Mouse (Mus musculus) lung, adult 18-20 months (tissue): ENCODE results near the gene Zfp451.
A peak's percentile ranks its signal among the peaks of the same experiment; 100 is the strongest.
"Not testable (repeated sequence)": the region's sequence is repeated elsewhere in the genome, so short reads cannot be mapped to it uniquely, and the experiment has no call there.

Experiments used
- DNase-seq, 2 experiments: peaks; one replicate each; pipeline ENCODE4 v3.0.0; 2022; ENCODE audit warnings: mixed read lengths in 2 of 2

Gene Zfp451

GRCm38 (mm10) chr1:33757033-33757413 is 57.4 kb downstream of the Zfp451 start:
- no peak for DNase-seq

DNA sequence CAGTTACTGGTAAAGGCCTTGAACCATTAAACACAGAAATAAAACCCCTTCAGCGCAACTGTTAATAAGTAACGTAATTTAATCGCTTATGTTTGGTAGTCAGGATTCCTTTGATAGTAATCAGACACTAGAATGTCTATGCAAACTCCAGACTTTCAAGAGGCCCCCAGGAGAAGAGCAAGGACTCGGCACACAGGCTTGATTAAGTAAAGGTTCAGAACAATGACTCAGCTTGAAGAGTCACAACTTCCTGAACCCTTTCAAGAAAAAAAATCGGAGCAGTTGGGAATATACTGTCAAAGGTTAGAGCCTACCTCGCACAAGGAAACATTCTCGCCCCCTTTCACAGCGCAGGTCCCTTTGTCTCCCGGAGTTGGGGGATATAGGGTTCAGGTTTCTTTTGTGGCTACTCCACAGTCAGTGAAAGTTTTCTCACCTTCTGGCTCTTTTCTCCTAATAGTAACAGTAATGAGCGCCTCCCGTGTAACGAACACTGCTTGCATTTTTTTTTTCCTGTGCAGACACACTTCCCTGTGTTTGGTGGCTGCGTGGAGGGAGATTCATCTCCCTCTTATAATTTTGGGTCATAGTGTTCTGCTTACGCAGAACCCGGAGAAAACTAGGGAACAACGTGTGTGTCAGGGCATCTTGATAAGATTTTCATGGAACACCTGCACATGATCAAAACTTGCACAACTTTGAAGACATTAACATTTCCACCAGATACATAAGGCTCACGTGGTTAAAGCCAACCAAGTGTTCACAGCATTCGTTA is 58.0 kb downstream of the Zfp451 start:
- no peak for DNase-seq

DNA sequence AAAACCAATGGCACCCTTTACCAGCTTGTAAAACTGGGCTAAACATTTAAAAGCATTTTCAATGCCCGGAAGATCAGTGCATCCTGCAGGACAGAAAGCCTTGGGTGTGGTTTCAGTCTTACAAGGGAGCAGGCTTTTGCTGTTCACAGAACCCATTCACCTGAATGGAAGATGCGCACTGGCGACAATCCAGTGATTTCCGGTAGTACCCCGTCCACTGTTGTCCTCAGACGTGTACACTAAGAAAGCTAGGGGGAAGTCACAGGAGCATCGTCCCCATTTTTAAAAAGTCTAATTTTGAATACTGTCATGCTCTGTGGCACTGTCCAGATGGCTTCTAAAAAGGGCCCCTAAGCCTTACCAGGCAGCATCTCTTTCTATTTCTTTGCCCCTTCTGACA is 58.6 kb downstream of the Zfp451 start:
- no peak for DNase-seq

DNA sequence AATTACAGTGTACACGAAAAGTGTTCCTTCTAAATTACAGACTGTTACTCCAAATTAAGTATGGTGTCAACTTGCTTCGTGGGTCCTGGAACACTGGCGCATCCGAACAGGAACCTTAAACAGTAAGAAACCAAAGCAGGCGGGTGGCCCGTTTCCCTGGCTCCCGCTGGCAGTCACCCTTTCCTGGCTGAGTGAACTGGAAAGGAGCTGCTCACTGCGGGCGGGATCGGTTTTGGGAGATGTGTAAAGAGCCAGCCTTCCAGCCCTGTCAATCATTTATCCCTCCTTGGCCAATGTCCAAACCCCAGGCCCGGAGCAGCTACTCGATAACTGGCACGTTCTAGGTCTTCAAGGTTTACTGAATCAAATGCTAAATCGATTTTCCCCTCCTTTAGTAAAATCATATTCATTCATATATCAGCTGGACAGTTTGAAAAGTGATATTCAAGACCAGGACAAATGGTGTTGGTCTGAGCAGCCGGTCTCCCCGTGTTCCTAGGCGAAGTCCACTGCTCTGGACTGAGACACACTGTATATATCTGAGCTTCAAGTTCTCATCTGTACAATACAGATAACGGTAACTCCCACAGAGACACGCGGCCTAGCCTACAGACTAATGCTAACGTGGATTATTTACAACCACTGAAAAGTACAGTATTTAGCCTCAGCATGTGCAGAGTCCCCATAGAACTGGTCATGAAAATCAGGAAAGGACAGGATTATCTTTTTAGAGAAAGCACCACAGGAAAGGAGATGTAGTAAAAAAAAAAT is 59.2 kb downstream of the Zfp451 start:
- no peak for DNase-seq

- no peak for DNase-seq
Measured at GRCm38 (mm10) chr1:33754089-33754488, 60.3 kb downstream of the Zfp451 start.

- DNase-seq = no peak
Measured at GRCm38 (mm10) chr1:33751283-33751682, 63.1 kb downstream of the Zfp451 start.

- not testable (repeated sequence) for DNase-seq
Measured at GRCm38 (mm10) chr1:33749709-33750108, 64.7 kb downstream of the Zfp451 start.

DNA sequence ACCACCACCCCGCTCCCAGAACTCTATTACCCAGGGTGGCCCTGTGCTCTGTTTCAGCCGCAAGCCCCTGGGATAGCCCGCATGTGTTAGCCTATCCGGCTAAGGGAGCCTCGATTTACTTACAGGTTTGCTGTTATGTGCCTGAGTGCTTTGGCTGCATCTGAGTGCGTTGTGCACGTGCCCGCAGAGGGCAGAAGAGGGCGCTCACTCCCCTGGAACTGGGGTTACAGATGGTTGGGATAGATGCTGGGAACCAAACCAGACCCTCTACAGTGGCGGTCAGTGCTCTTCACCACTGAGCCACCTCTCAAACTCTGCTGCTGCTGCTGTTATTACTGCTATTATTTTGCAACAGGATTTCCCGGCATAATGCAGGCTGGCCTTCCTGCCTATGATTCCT is 65.3 kb downstream of the Zfp451 start:
- DNase-seq = no peak

GRCm38 (mm10) chr1:33745901-33746300 is 68.5 kb downstream of the Zfp451 start:
- DNase-seq = no peak

DNA sequence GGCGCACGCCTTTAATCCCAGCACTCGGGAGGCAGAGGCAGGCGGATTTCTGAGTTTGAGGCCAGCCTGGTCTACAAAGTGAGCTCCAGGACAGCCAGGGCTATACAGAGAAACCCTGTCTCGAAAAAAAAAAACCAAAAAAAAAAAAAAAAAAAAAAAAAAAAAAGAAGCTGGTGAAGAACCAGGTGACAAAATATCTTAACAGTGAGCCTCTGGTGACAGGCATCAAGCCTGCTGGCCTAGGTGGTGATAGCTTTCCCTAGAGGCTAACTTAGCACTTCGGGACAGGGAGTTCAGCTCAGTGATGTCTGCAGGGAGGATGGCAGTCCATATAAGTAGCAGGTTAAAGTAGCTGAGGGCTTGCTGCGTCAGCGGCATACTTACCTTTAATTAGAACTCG is 69.6 kb downstream of the Zfp451 start:
- DNase-seq = not testable (repeated sequence)

DNA sequence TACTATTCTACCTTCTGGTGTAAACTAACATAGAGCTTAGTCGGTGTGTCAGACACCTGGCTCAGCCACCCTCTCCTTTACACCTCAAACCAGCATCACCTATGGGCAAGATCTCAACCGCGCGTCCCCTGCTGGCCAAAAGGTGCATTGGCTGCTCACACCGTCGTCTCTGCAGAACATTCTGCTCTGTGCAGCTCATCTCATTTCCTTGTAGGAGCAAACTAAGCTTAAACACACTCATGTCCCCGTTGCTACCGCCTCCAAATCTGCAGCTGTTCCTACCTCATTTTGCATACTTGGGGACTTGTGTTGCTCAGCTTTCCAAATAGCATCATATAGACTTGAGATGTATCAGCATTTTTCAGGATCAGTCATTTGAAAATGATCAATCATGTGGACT is 71.5 kb downstream of the Zfp451 start:
- DNase-seq = no peak

DNA sequence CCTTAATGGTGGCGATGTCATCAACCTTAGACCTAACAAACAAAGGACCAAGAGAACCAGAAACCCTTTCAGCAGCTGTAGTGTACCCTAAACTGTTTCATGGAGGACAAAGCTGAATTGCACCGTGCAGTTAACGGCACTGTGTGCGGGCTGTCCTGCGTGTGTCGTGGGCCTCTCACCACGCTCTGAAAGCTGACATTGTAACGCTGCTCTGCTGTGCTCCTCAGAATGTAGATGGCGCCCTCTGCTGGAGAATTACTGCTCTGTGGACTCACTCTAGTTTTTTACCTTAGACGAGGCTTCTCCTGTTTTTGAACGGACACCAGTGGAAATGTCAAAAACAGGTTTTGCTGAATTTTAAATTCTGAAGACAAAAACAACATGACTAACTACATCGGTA is 75.1 kb downstream of the Zfp451 start:
- peak; percentile 68 to 79 for DNase-seq

GRCm38 (mm10) chr1:33738681-33739278 is 75.6 kb downstream of the Zfp451 start:
- no peak for DNase-seq

- no peak for DNase-seq
Measured at GRCm38 (mm10) chr1:33738281-33738680, 76.1 kb downstream of the Zfp451 start.

DNA sequence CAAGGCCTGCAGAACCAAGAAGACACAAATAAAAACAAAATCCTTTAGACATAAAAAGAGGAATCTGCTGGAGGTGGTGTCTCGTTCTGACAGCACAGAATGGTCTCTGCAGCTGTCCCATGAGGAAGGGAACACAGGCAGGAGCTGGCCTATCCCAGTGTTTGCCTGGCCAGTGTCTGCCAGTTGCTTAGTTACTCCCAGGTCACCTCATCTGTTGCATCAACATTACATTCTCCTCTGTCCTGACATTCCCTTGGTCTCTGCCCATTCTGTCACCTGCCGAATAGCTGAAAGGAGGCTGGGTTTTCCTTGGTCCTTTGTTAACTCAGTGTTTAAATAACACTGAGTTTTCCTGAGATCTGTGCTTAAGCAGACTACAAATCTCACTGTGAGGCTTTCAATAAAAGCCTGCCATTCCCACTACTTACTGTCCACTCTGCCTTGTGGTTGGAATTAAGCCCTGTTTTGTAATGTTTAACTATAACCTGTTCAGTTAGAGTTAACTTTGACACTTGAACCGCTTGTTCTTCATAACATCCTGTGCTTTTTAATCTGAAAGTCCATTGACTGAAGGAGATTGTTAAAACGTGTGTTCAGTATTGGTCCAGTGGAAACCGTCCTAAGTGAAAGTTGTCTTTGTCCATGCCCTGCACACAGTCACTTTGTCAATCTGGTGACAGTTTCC is 80.3 kb downstream of the Zfp451 start:
- no peak for DNase-seq

DNA sequence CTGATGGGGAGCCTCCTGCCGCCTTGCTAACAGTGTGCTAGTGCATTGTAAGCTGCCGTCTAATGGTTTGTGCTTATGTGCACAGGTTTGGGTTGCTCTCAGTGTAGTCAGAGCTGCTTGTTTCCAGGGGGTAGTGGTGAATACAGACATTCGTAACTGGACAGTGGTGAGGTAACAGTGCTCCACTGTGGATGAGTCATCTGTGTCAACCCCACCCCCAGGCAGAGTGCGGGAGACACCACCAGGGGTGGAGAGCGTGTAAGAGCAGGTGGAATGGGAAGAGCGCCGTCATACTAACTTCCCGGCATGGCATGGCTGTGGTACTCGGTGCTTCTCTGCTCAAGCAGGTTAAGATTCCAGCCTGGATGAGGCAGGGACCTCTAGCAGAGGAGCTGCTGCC is 81.4 kb downstream of the Zfp451 start:
- DNase-seq = no peak

GRCm38 (mm10) chr1:33725086-33725485 is 89.3 kb downstream of the Zfp451 start:
- DNase-seq = no peak

DNA sequence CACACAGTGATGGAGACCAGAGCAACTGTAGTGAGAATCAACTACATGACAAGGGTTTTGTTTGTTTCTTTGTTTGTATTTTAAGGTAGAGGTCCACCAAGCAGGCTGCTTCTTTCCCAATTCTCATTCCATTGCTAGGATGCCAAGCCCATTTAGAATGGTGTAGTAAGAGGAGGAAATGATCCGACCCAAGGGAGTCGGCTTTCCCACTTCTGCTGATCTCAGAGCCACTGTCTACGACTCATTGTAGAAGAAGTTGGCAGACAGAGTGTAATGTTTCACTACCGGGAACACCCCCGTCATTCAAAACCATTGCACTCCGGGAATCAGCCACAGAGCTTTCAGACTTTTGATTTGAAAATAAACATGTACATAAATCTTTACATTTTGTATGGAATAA is 89.9 kb downstream of the Zfp451 start:
- no peak for DNase-seq

DNA sequence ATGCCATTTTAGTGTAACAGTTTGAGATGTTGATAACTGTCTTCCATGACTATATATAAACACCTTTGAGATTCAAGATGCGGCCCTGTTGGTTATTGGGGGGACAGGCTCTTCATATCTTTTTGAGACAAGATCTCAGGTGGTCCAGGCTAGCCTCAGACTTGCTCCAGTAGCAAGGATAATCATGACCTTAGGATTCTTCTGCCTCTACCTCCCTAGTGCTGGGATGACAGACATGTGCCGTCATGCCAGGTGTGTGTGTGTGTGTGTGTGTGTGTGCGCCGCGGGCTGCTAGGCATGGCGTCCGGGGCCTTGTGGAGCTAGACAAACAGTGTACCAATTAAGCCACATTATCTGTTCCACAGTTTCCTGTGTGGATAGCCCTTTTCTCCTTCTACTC is 93.4 kb downstream of the Zfp451 start:
- no peak for DNase-seq

GRCm38 (mm10) chr1:33720231-33720630 is 94.2 kb downstream of the Zfp451 start:
- no peak for DNase-seq

GRCm38 (mm10) chr1:33719733-33720225 is 94.6 kb downstream of the Zfp451 start, which contains the start of gene Rab23:
TSS of gene Rab23 (plus strand) at chr1:33719887.
- DNase-seq = peak; percentile 75 to 79

DNA sequence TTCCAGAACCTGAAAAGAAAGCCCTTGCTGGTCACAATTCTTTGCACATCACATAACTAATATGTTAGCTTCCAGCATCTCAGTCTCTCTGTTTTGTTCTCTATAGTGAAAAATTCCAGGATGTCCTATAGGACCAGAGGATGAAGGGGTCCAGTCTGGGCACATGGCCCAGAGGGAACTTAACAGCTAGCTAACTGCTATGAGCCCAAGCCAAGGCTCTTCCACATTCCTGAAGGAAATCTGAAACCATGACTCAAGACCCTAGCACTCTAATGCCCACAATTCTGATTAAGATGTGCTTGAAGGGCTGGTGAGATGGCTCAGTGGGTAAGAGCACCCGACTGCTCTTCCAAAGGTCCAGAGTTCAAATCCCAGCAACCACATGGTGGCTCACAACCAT is 96.8 kb downstream of the Zfp451 start:
- DNase-seq = no peak

DNA sequence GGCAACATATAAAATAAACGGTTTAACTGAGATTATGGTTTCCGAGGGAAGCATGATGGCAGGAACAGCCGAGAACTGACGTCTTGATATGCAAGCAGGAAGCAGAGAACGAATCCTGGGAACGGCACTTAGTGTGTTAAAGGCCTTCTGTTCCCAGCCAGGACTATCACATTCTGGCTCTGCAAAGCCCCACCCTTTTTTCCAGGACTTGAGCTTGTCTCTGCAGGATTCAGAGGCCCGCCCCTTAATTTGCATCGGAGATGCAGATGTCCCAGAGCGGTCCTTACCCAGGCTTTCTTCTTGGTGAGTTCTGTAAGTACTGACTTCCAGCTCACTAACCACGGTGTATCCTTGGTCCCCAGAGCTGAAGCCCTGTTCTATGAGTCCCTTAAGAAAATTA is 99.6 kb downstream of the Zfp451 start:
- DNase-seq = no peak
